ENCODE assay signal across 12 mouse cellular contexts in genomic region chr13:3642538-3642937, GRCm38 (mm10).
"Had no signal": no experiment of that assay in that cellular context is flagged by ENCODE, and none has a peak within 500 bp of the region (broad histone marks: within the 10 kb centered on the region; RNA-seq: fewer than 3 reads in every experiment).

No protein-coding gene starts in this region.

- H3K27ac ChIP-seq: intestine, embryonic 15.5 days; layer of hippocampus, adult 2 months; limb, embryonic 10.5 days; limb, embryonic 13.5 days; liver, embryonic 13.5 days; neural tube, embryonic 12.5 days; neural tube, embryonic 15.5 days had no signal

- H3K27me3 ChIP-seq: intestine, embryonic 15.5 days; limb, embryonic 13.5 days; liver, embryonic 13.5 days; neural tube, embryonic 12.5 days; neural tube, embryonic 15.5 days had no signal

- H3K4me2 ChIP-seq: intestine, embryonic 15.5 days; limb, embryonic 13.5 days; liver, embryonic 13.5 days; midbrain, embryonic 11.5 days; neural tube, embryonic 12.5 days; neural tube, embryonic 15.5 days had no signal

- H3K4me1 ChIP-seq: intestine, embryonic 15.5 days; limb, embryonic 13.5 days; neural tube, embryonic 12.5 days; neural tube, embryonic 15.5 days had no signal

- H3K9ac ChIP-seq: intestine, embryonic 15.5 days; limb, embryonic 13.5 days; liver, embryonic 13.5 days; neural tube, embryonic 12.5 days; neural tube, embryonic 15.5 days had no signal

- DNase-seq: layer of hippocampus, adult 9-11 months; liver, embryonic 13.5 days; right cerebral cortex, adult 18-20 months; right cerebral cortex, postnatal 14 days; right cerebral cortex, postnatal 4 days had no signal

- H3K9me3 ChIP-seq: intestine, embryonic 15.5 days; limb, embryonic 10.5 days; liver, embryonic 13.5 days; neural tube, embryonic 12.5 days; neural tube, embryonic 15.5 days had no signal

- H3K4me3 ChIP-seq: intestine, embryonic 15.5 days; layer of hippocampus, adult 2 months; limb, embryonic 10.5 days; limb, embryonic 13.5 days; liver, embryonic 13.5 days; neural tube, embryonic 12.5 days; neural tube, embryonic 15.5 days had no signal

- H3K36me3 ChIP-seq: intestine, embryonic 15.5 days; liver, embryonic 13.5 days had no signal
